Mouse (Mus musculus) embryonic facial prominence, embryonic 13.5 days (tissue): Measurements from ENCODE around the gene Gm6583. TPM values are rescaled to one million over a fixed set of nuclear protein-coding genes. Genes with fewer than 3 reads are reported as not detected.

Source experiments
- ATAC-seq: fragments of 200-750 bp; cut with Nextera tagmentation; 2 replicates; pipeline ENCODE4 v1.8.0; 2017; ENCODE audit warnings: low read depth; ENCODE audit not compliant: insufficient number of reproducible peaks, insufficient read depth, low FRiP score, low TSS enrichment
- H3K27ac ChIP-seq: fragments of 300-500 bp; sonication (generic); 2 replicates; pipeline ENCODE4 v1.5.1; 2015; ENCODE audit warnings: moderate library complexity, mild to moderate bottlenecking, inconsistent platforms
- H3K27me3 ChIP-seq: fragments of 300-500 bp; sonication (generic); 2 replicates; pipeline ENCODE4 v1.6.1; 2015; ENCODE audit warnings: mild to moderate bottlenecking, inconsistent platforms
- H3K36me3 ChIP-seq: fragments of 300-500 bp; sonication (generic); 2 replicates; pipeline ENCODE4 v1.6.1; 2015; ENCODE audit warnings: mild to moderate bottlenecking, inconsistent platforms
- H3K4me1 ChIP-seq: fragments of 300-500 bp; sonication (generic); 2 replicates; pipeline ENCODE4 v1.6.1; 2015; ENCODE audit warnings: inconsistent platforms
- H3K4me2 ChIP-seq: fragments of 300-500 bp; sonication (generic); 2 replicates; pipeline ENCODE4 v1.6.1; 2015; ENCODE audit warnings: moderate library complexity, mild to moderate bottlenecking, inconsistent platforms
- H3K4me3 ChIP-seq: fragments of 300-500 bp; sonication (generic); 2 replicates; pipeline ENCODE4 v1.5.1; 2015; ENCODE audit warnings: mild to moderate bottlenecking, inconsistent platforms
- H3K9ac ChIP-seq: fragments of 300-500 bp; sonication (generic); 2 replicates; pipeline ENCODE4 v1.6.1; 2015; ENCODE audit warnings: mild to moderate bottlenecking, inconsistent platforms
- H3K9me3 ChIP-seq: fragments of 300-500 bp; sonication (generic); 2 replicates; pipeline ENCODE4 v1.6.1; 2016; ENCODE audit warnings: inconsistent platforms
- WGBS: fragments of 180-500 bp; shearing (Covaris S2); methylation state at CpG from one replicate; pipeline ENCODE4 v1.1.7; 2015; ENCODE audit warnings: mixed read lengths; 5-methylcytosine and 5-hydroxymethylcytosine counted together
- polyA plus RNA-seq: library from polyadenylated mRNA; unstranded; fragments of >200 nt; fragmentation: Nextera tagmentation; extraction: Ambion mirVana; gene quantifications from 2 replicates; pipeline ENCODE4 v1.2.1, GENCODE M21; 2015

Gm6583 gene
- polyA plus RNA-seq, 1 experiment from 2014 or later: 0.18 TPM

GRCm38 (mm10) chr5:112367338-112367737 lies 11.5 kb upstream of the Gm6583 start:
- H3K9me3 ChIP-seq: no peaks in the 10 kb centered on the region
- peaks cover 92% of the 10 kb centered on the region for H3K36me3 ChIP-seq
- H3K27me3 ChIP-seq: no peaks in the 10 kb centered on the region
- no peak overlapping the region for H3K4me3 ChIP-seq
- H3K4me2 ChIP-seq: no peak overlapping the region
- no peak for ATAC-seq
- WGBS: 86% methylated on average over 4 of the region's 4 CpGs
- H3K4me1 ChIP-seq: no peaks in the 10 kb centered on the region
- no peak overlapping the region for H3K27ac ChIP-seq
- no peak overlapping the region for H3K9ac ChIP-seq

GRCm38 (mm10) chr5:112366879-112367278 lies 11.0 kb upstream of the Gm6583 start:
- Histone ChIP-seq H3K27me3 (no peaks in the 10 kb centered on the region), H3K4me1 (no peaks in the 10 kb centered on the region), H3K9me3 (no peaks in the 10 kb centered on the region), H3K9ac (no peak overlapping the region), H3K27ac (no peak overlapping the region), H3K4me2 (no peak overlapping the region), H3K4me3 (no peak overlapping the region), H3K36me3 (peaks cover 92% of the 10 kb centered on the region)
- ATAC-seq: no peak
- 90% methylated on average over 6 of the region's 6 CpGs for WGBS

GRCm38 (mm10) chr5:112364184-112364797 lies 8.5 kb upstream of the Gm6583 start:
- ATAC-seq: no peak
- Histone ChIP-seq H3K9ac (no peak overlapping the region), H3K27me3 (no peaks in the 10 kb centered on the region), H3K4me1 (no peaks in the 10 kb centered on the region), H3K36me3 (peaks cover 71% of the 10 kb centered on the region), H3K4me3 (no peak overlapping the region), H3K9me3 (no peaks in the 10 kb centered on the region), H3K4me2 (no peak overlapping the region), H3K27ac (no peak overlapping the region)
- WGBS: 57% methylated on average over 10 of the region's 10 CpGs

- 93% methylated on average over 3 of the region's 3 CpGs for WGBS
- H3K36me3 ChIP-seq: peaks cover 74% of the 10 kb centered on the region
- no peaks in the 10 kb centered on the region for H3K4me1 ChIP-seq
- no peak for ATAC-seq
- H3K4me2 ChIP-seq: no peak overlapping the region
- no peak overlapping the region for H3K9ac ChIP-seq
- no peaks in the 10 kb centered on the region for H3K27me3 ChIP-seq
- H3K9me3 ChIP-seq: no peaks in the 10 kb centered on the region
- H3K27ac ChIP-seq: no peak overlapping the region
- no peak overlapping the region for H3K4me3 ChIP-seq
These were observed 4.2 kb upstream of the Gm6583 start for GRCm38 (mm10) chr5:112360077-112360476.

GRCm38 (mm10) chr5:112359520-112359919 lies 3.7 kb upstream of the Gm6583 start:
- ATAC-seq: no peak
- no peak overlapping the region for H3K9ac ChIP-seq
- H3K27me3 ChIP-seq: no peaks in the 10 kb centered on the region
- no peaks in the 10 kb centered on the region for H3K9me3 ChIP-seq
- no peak overlapping the region for H3K4me2 ChIP-seq
- peaks cover 74% of the 10 kb centered on the region for H3K36me3 ChIP-seq
- H3K27ac ChIP-seq: no peak overlapping the region
- WGBS: 92% methylated on average over 4 of the region's 4 CpGs
- no peaks in the 10 kb centered on the region for H3K4me1 ChIP-seq
- H3K4me3 ChIP-seq: no peak overlapping the region

- Histone ChIP-seq H3K4me1 (no peaks in the 10 kb centered on the region), H3K9me3 (no peaks in the 10 kb centered on the region), H3K27me3 (no peaks in the 10 kb centered on the region), H3K36me3 (peaks cover 75% of the 10 kb centered on the region), H3K9ac (no peak overlapping the region), H3K4me3 (no peak overlapping the region), H3K4me2 (no peak overlapping the region), H3K27ac (no peak overlapping the region)
- ATAC-seq: 0 out of 2 replicates have a peak, but pooled peaks have one; percentile 23
- WGBS: 90% methylated on average over 9 of the region's 9 CpGs
These were observed 489 bp upstream of the Gm6583 start for GRCm38 (mm10) chr5:112356322-112356721.

GRCm38 (mm10) chr5:112355493-112355892 lies 340 bp downstream of the Gm6583 start:
- peaks cover 82% of the 10 kb centered on the region for H3K36me3 ChIP-seq
- no peak overlapping the region for H3K4me2 ChIP-seq
- ATAC-seq: no peak
- no peak overlapping the region for H3K4me3 ChIP-seq
- H3K9ac ChIP-seq: no peak overlapping the region
- H3K9me3 ChIP-seq: no peaks in the 10 kb centered on the region
- WGBS: 86% methylated on average over 6 of the region's 6 CpGs
- no peak overlapping the region for H3K27ac ChIP-seq
- H3K4me1 ChIP-seq: no peaks in the 10 kb centered on the region
- H3K27me3 ChIP-seq: no peaks in the 10 kb centered on the region

- Histone ChIP-seq H3K36me3 (peaks cover 83% of the 10 kb centered on the region), H3K9ac (no peak overlapping the region), H3K4me1 (peaks cover 18% of the 10 kb centered on the region), H3K4me2 (no peak overlapping the region), H3K27ac (no peak overlapping the region), H3K27me3 (no peaks in the 10 kb centered on the region), H3K9me3 (no peaks in the 10 kb centered on the region), H3K4me3 (no peak overlapping the region)
- 94% methylated on average over 8 of the region's 8 CpGs for WGBS
- no peak; the same call in 1 of the 2 replicates for ATAC-seq
These were observed 6.7 kb downstream of the Gm6583 start for GRCm38 (mm10) chr5:112349169-112349568.

- Histone ChIP-seq H3K9me3 (no peaks in the 10 kb centered on the region), H3K4me3 (no peak overlapping the region), H3K27me3 (no peaks in the 10 kb centered on the region), H3K4me2 (no peak overlapping the region), H3K4me1 (peaks cover 38% of the 10 kb centered on the region), H3K27ac (no peak overlapping the region), H3K9ac (peak overlapping the region; percentile 49), H3K36me3 (peaks cover 59% of the 10 kb centered on the region)
- WGBS: 86% methylated on average over 16 of the region's 16 CpGs
- ATAC-seq: no peak
These were observed 9.4 kb downstream of the Gm6583 start for GRCm38 (mm10) chr5:112346211-112346965.

- H3K36me3 ChIP-seq: peaks cover 56% of the 10 kb centered on the region
- no peaks in the 10 kb centered on the region for H3K27me3 ChIP-seq
- WGBS: 75% methylated on average over 6 of the region's 6 CpGs
- ATAC-seq: no peak
- peak overlapping the region; percentile 92; the same call in 1 of the 2 replicates for H3K9ac ChIP-seq
- peaks cover 38% of the 10 kb centered on the region for H3K4me1 ChIP-seq
- peak overlapping the region; percentile 96; the same call in 1 of the 2 replicates for H3K4me3 ChIP-seq
- H3K27ac ChIP-seq: no peak overlapping the region
- peak overlapping the region; percentile 86 for H3K4me2 ChIP-seq
- H3K9me3 ChIP-seq: no peaks in the 10 kb centered on the region
These were observed 11.5 kb downstream of the Gm6583 start for GRCm38 (mm10) chr5:112344092-112344960.

- Histone ChIP-seq H3K36me3 (peaks cover 59% of the 10 kb centered on the region), H3K9ac (peak overlapping the region; percentile 92), H3K4me2 (peak overlapping the region; percentile 86), H3K9me3 (no peaks in the 10 kb centered on the region), H3K4me3 (peak overlapping the region; percentile 96), H3K4me1 (peaks cover 38% of the 10 kb centered on the region), H3K27ac (peak overlapping the region; percentile 33), H3K27me3 (no peaks in the 10 kb centered on the region)
- no peak for ATAC-seq
- under 1% methylated on average over 24 of the region's 24 CpGs for WGBS
These were observed 12.6 kb downstream of the Gm6583 start for GRCm38 (mm10) chr5:112343205-112343595.
